Mouse (Mus musculus) midbrain, embryonic 12.5 days (tissue): ENCODE measurements around the gene Rgs6. TPM values are rescaled to one million over a fixed set of nuclear protein-coding genes. Genes with fewer than 3 reads are reported as not detected.

Experiments used
- ATAC-seq: fragments of 200-750 bp; cut with Nextera tagmentation; 2 replicates; pipeline ENCODE4 v1.8.0; 2017; ENCODE audit warnings: low read depth, moderate TSS enrichment, moderate library complexity; ENCODE audit not compliant: low FRiP score
- H3K27ac ChIP-seq: fragments of 300-500 bp; sonication (generic); replicated peaks from 2 replicates; pipeline ENCODE4 v1.5.1; 2016; ENCODE audit warnings: mild to moderate bottlenecking
- H3K27me3 ChIP-seq: fragments of 300-500 bp; sonication (generic); 2 replicates; pipeline ENCODE4 v1.6.1; 2016; ENCODE audit warnings: mild to moderate bottlenecking
- H3K36me3 ChIP-seq: fragments of 300-500 bp; sonication (generic); 2 replicates; pipeline ENCODE4 v1.6.1; 2016
- H3K4me1 ChIP-seq: fragments of 300-500 bp; sonication (generic); 2 replicates; pipeline ENCODE4 v1.6.1; 2016
- H3K4me2 ChIP-seq: fragments of 300-500 bp; sonication (generic); replicated peaks from 2 replicates; pipeline ENCODE4 v1.6.1; 2016; ENCODE audit warnings: mild to moderate bottlenecking, moderate library complexity
- H3K4me3 ChIP-seq: fragments of 300-500 bp; sonication (generic); 2 replicates; pipeline ENCODE4 v1.5.1; 2016; ENCODE audit warnings: mild to moderate bottlenecking
- H3K9ac ChIP-seq: fragments of 300-500 bp; sonication (generic); replicated peaks from 2 replicates; pipeline ENCODE4 v1.6.1; 2016; ENCODE audit warnings: mild to moderate bottlenecking, moderate library complexity
- H3K9me3 ChIP-seq: fragments of 300-500 bp; sonication (generic); 2 replicates; pipeline ENCODE4 v1.6.1; 2016; ENCODE audit warnings: mild to moderate bottlenecking
- WGBS: fragments of 180-500 bp; shearing (Covaris S2); methylation state at CpG from one replicate; pipeline ENCODE4 v1.1.7; 2016; 5-methylcytosine and 5-hydroxymethylcytosine counted together
- polyA plus RNA-seq: library from polyadenylated mRNA; unstranded; fragments of >200 nt; fragmentation: Nextera tagmentation; extraction: Ambion mirVana; gene quantifications from 2 replicates; pipeline ENCODE4 v1.2.1, GENCODE M21; 2016

The Rgs6 gene
- polyA plus RNA-seq, 1 experiment from 2014 or later: 3.6 TPM

- no peak overlapping the region for H3K27ac ChIP-seq
- H3K4me3 ChIP-seq: no peak overlapping the region
- H3K9me3 ChIP-seq: no peaks in the 10 kb centered on the region
- H3K9ac ChIP-seq: no peak overlapping the region
- ATAC-seq: no peak
- H3K36me3 ChIP-seq: no peaks in the 10 kb centered on the region
- H3K4me2 ChIP-seq: no peak overlapping the region
- 85% methylated on average over 2 of the region's 2 CpGs for WGBS
- H3K27me3 ChIP-seq: no peaks in the 10 kb centered on the region
- H3K4me1 ChIP-seq: no peaks in the 10 kb centered on the region
Observed at GRCm38 (mm10) chr12:83136460-83136859, 548.4 kb downstream of the Rgs6 start.

GRCm38 (mm10) chr12:83137001-83137400 is 548.9 kb downstream of the Rgs6 start:
- no peak overlapping the region for H3K9ac ChIP-seq
- ATAC-seq: no peak
- no peaks in the 10 kb centered on the region for H3K9me3 ChIP-seq
- H3K27ac ChIP-seq: no peak overlapping the region
- H3K4me3 ChIP-seq: no peak overlapping the region
- H3K4me2 ChIP-seq: no peak overlapping the region
- no peaks in the 10 kb centered on the region for H3K4me1 ChIP-seq
- no peaks in the 10 kb centered on the region for H3K36me3 ChIP-seq
- no peaks in the 10 kb centered on the region for H3K27me3 ChIP-seq
- 68% methylated on average over 3 of the region's 3 CpGs for WGBS

GRCm38 (mm10) chr12:83141164-83141563 is 553.1 kb downstream of the Rgs6 start:
- Histone ChIP-seq H3K4me3 (no peak overlapping the region), H3K4me1 (0 out of 2 replicates have a peak, but pooled peaks cover 3% of the 10 kb centered on the region), H3K27me3 (no peaks in the 10 kb centered on the region), H3K4me2 (no peak overlapping the region), H3K36me3 (no peaks in the 10 kb centered on the region), H3K9me3 (no peaks in the 10 kb centered on the region), H3K9ac (no peak overlapping the region), H3K27ac (no peak overlapping the region)
- no peak for ATAC-seq
- WGBS: 73% methylated on average over 2 of the region's 2 CpGs

GRCm38 (mm10) chr12:83142507-83142906 is 554.4 kb downstream of the Rgs6 start:
- no peak overlapping the region for H3K4me2 ChIP-seq
- 23% methylated on average over 2 of the region's 2 CpGs for WGBS

GRCm38 (mm10) chr12:83143071-83143470 is 555.0 kb downstream of the Rgs6 start:
- ATAC-seq: no peak
- no peak overlapping the region for H3K9ac ChIP-seq
- H3K36me3 ChIP-seq: no peaks in the 10 kb centered on the region
- H3K27ac ChIP-seq: no peak overlapping the region
- H3K4me1 ChIP-seq: 0 out of 2 replicates have a peak, but pooled peaks cover 3% of the 10 kb centered on the region
- H3K4me2 ChIP-seq: no peak overlapping the region
- no peaks in the 10 kb centered on the region for H3K9me3 ChIP-seq
- no peaks in the 10 kb centered on the region for H3K27me3 ChIP-seq
- WGBS: 64% methylated on average over 3 of the region's 3 CpGs
- no peak overlapping the region for H3K4me3 ChIP-seq

More at GRCm38 (mm10) chr12:83142507-83142906, 554.4 kb downstream of the Rgs6 start:
- H3K4me1 ChIP-seq: 0 out of 2 replicates have a peak, but pooled peaks cover 3% of the 10 kb centered on the region
- H3K27me3 ChIP-seq: no peaks in the 10 kb centered on the region
- H3K9me3 ChIP-seq: no peaks in the 10 kb centered on the region
- no peak for ATAC-seq
- H3K36me3 ChIP-seq: no peaks in the 10 kb centered on the region
- H3K4me3 ChIP-seq: no peak overlapping the region
- H3K9ac ChIP-seq: no peak overlapping the region
- no peak overlapping the region for H3K27ac ChIP-seq

- 85% methylated on average over 1 of the region's 1 CpGs for WGBS
- Histone ChIP-seq H3K4me1 (0 out of 2 replicates have a peak, but pooled peaks cover 3% of the 10 kb centered on the region), H3K36me3 (no peaks in the 10 kb centered on the region), H3K27me3 (no peaks in the 10 kb centered on the region), H3K4me2 (no peak overlapping the region), H3K9ac (no peak overlapping the region), H3K4me3 (no peak overlapping the region), H3K27ac (no peak overlapping the region), H3K9me3 (no peaks in the 10 kb centered on the region)
- no peak for ATAC-seq
Observed at GRCm38 (mm10) chr12:83143574-83143973, 555.5 kb downstream of the Rgs6 start.

- WGBS: 85% methylated on average over 3 of the region's 3 CpGs
- H3K27ac ChIP-seq: no peak overlapping the region
- ATAC-seq: no peak
Observed at GRCm38 (mm10) chr12:83145074-83145473, 557.0 kb downstream of the Rgs6 start.

GRCm38 (mm10) chr12:83145902-83146301 is 557.8 kb downstream of the Rgs6 start:
- no peaks in the 10 kb centered on the region for H3K27me3 ChIP-seq
- H3K4me1 ChIP-seq: 0 out of 2 replicates have a peak, but pooled peaks cover 3% of the 10 kb centered on the region
- H3K9me3 ChIP-seq: no peaks in the 10 kb centered on the region
- H3K4me3 ChIP-seq: no peak overlapping the region
- WGBS: 72% methylated on average over 3 of the region's 3 CpGs
- H3K9ac ChIP-seq: no peak overlapping the region
- no peak overlapping the region for H3K4me2 ChIP-seq
- H3K27ac ChIP-seq: no peak overlapping the region
- H3K36me3 ChIP-seq: no peaks in the 10 kb centered on the region
- no peak for ATAC-seq

More at GRCm38 (mm10) chr12:83145074-83145473, 557.0 kb downstream of the Rgs6 start:
- H3K4me3 ChIP-seq: no peak overlapping the region
- H3K27me3 ChIP-seq: no peaks in the 10 kb centered on the region
- no peak overlapping the region for H3K9ac ChIP-seq
- no peaks in the 10 kb centered on the region for H3K9me3 ChIP-seq
- no peaks in the 10 kb centered on the region for H3K36me3 ChIP-seq
- no peak overlapping the region for H3K4me2 ChIP-seq
- H3K4me1 ChIP-seq: 0 out of 2 replicates have a peak, but pooled peaks cover 3% of the 10 kb centered on the region

GRCm38 (mm10) chr12:83146917-83147316 is 558.8 kb downstream of the Rgs6 start:
- Histone ChIP-seq H3K36me3 (no peaks in the 10 kb centered on the region), H3K9me3 (no peaks in the 10 kb centered on the region), H3K9ac (no peak overlapping the region), H3K4me1 (0 out of 2 replicates have a peak, but pooled peaks cover 3% of the 10 kb centered on the region), H3K27ac (no peak overlapping the region), H3K4me2 (no peak overlapping the region), H3K27me3 (no peaks in the 10 kb centered on the region), H3K4me3 (no peak overlapping the region)
- WGBS: 66% methylated on average over 2 of the region's 2 CpGs
- no peak for ATAC-seq

- 89% methylated on average over 7 of the region's 7 CpGs for WGBS
Observed at GRCm38 (mm10) chr12:83150030-83150429, 561.9 kb downstream of the Rgs6 start.

GRCm38 (mm10) chr12:83150813-83151212 is 562.7 kb downstream of the Rgs6 start:
- ATAC-seq: no peak
- Histone ChIP-seq H3K4me3 (no peak overlapping the region), H3K36me3 (no peaks in the 10 kb centered on the region), H3K27me3 (no peaks in the 10 kb centered on the region), H3K9me3 (no peaks in the 10 kb centered on the region), H3K27ac (no peak overlapping the region), H3K4me2 (no peak overlapping the region), H3K4me1 (no peaks in the 10 kb centered on the region), H3K9ac (no peak overlapping the region)
- 93% methylated on average over 9 of the region's 9 CpGs for WGBS

More at GRCm38 (mm10) chr12:83150030-83150429, 561.9 kb downstream of the Rgs6 start:
- Histone ChIP-seq H3K4me2 (no peak overlapping the region), H3K27me3 (no peaks in the 10 kb centered on the region), H3K4me1 (no peaks in the 10 kb centered on the region), H3K4me3 (no peak overlapping the region), H3K9me3 (no peaks in the 10 kb centered on the region), H3K36me3 (no peaks in the 10 kb centered on the region), H3K9ac (no peak overlapping the region), H3K27ac (no peak overlapping the region)
- no peak for ATAC-seq

- ATAC-seq: no peak
- Histone ChIP-seq H3K9me3 (no peaks in the 10 kb centered on the region), H3K36me3 (no peaks in the 10 kb centered on the region), H3K4me3 (no peak overlapping the region), H3K4me1 (no peaks in the 10 kb centered on the region), H3K27me3 (no peaks in the 10 kb centered on the region), H3K27ac (no peak overlapping the region), H3K4me2 (no peak overlapping the region), H3K9ac (no peak overlapping the region)
- 77% methylated on average over 2 of the region's 2 CpGs for WGBS
Observed at GRCm38 (mm10) chr12:83151474-83151873, 563.4 kb downstream of the Rgs6 start.

GRCm38 (mm10) chr12:83160211-83160610 is 572.1 kb downstream of the Rgs6 start:
- Histone ChIP-seq H3K9ac (no peak overlapping the region), H3K36me3 (no peaks in the 10 kb centered on the region), H3K27ac (no peak overlapping the region), H3K4me2 (no peak overlapping the region), H3K9me3 (no peaks in the 10 kb centered on the region), H3K27me3 (no peaks in the 10 kb centered on the region), H3K4me3 (no peak overlapping the region), H3K4me1 (0 out of 2 replicates have a peak, but pooled peaks cover 4% of the 10 kb centered on the region)
- 87% methylated on average over 2 of the region's 2 CpGs for WGBS
- ATAC-seq: no peak
